21 mouse cellular contexts compared by ENCODE assay signal in genomic region chr1:80453971-80454370, GRCm38 (mm10). TPM values are rescaled to one million over a fixed set of nuclear protein-coding genes. Genes with fewer than 3 reads are reported as not detected.
"Had no signal": no experiment of that assay in that cellular context is flagged by ENCODE, and none has a peak within 500 bp of the region (broad histone marks: within the 10 kb centered on the region; RNA-seq: fewer than 3 reads in every experiment).

No protein-coding gene starts in this region.

- H3K9ac ChIP-seq: limb, embryonic 12.5 days; liver, embryonic 15.5 days; midbrain, embryonic 15.5 days had no signal

- H3K27ac ChIP-seq: kidney, postnatal 0 days; limb, embryonic 12.5 days; liver, embryonic 15.5 days; midbrain, embryonic 15.5 days had no signal

- H3K4me2 ChIP-seq: limb, embryonic 12.5 days; liver, embryonic 15.5 days; midbrain, embryonic 11.5 days; midbrain, embryonic 15.5 days had no signal

- H3K27me3 ChIP-seq: limb, embryonic 12.5 days; liver, embryonic 15.5 days; megakaryocyte, embryonic 14.5 days; midbrain, embryonic 15.5 days had no signal

- H3K4me1 ChIP-seq: limb, embryonic 12.5 days; liver, embryonic 15.5 days; midbrain, embryonic 15.5 days had no signal

- ATAC-seq: lung, postnatal 0 days; midbrain, embryonic 15.5 days had no signal

- DNase-seq: kidney, adult 11 months; kidney, adult 9 months; kidney, postnatal 36 days; layer of hippocampus, adult 9-11 months; layer of hippocampus, postnatal 36 days; liver; lung, adult 2 months; thymus, adult 18-20 months; thymus, postnatal 14 days had no signal

- H3K9me3 ChIP-seq: limb, embryonic 12.5 days; liver, embryonic 15.5 days; megakaryocyte, embryonic 14.5 days; midbrain, embryonic 15.5 days had no signal

- H3K4me3 ChIP-seq: limb, embryonic 12.5 days; liver, embryonic 15.5 days; megakaryocyte, embryonic 14.5 days; midbrain, embryonic 15.5 days had no signal

- H3K36me3 ChIP-seq: limb, embryonic 12.5 days; liver, embryonic 15.5 days; midbrain, embryonic 15.5 days had no signal

RNA-seq across cellular contexts. Expression of gene Gm45261, which starts 7.3 kb away (rescaled TPM):
- total RNA-seq: layer of hippocampus, adult 18-20 months; layer of hippocampus, postnatal 36 days; left cerebral cortex, adult 8-10 months; left cerebral cortex, postnatal 25 days had no signal
- polyA plus RNA-seq: kidney, postnatal 0 days; limb, embryonic 12.5 days; liver, embryonic 15.5 days; lung, adult 2 months; lung, postnatal 0 days; midbrain, embryonic 11.5 days; midbrain, embryonic 15.5 days; neural tube, embryonic 14.5 days; stomach, embryonic 14.5 days had no signal
